Mouse (Mus musculus) limb, embryonic 10.5 days (tissue): ENCODE measurements around the gene Krit1. TPM values are rescaled to one million over a fixed set of nuclear protein-coding genes. Genes with fewer than 3 reads are reported as not detected.

Source experiments
- polyA plus RNA-seq: library from polyadenylated mRNA; unstranded; fragments of >200 nt; fragmentation: Nextera tagmentation; extraction: Ambion mirVana; gene quantifications from 2 replicates; pipeline ENCODE4 v1.2.1, GENCODE M21; 2016

The Krit1 gene
- polyA plus RNA-seq, 1 experiment from 2014 or later, result 50.5 TPM

Other genes with a start within 250 kb of the Krit1 start
- 4.1 and 4.6 TPM in 2 replicates for gene 1700109H08Rik, start 231.6 kb upstream of the Krit1 start, polyA plus RNA-seq
- gene Pex1, start 207.1 kb upstream of the Krit1 start, polyA plus RNA-seq, result 14.6 and 17.2 TPM in 2 replicates
- 13.4 and 15.2 TPM in 2 replicates for gene Rbm48, start 206.6 kb upstream of the Krit1 start, polyA plus RNA-seq
- not detected in 2 replicates for gene Tmbim7, start 152.0 kb upstream of the Krit1 start, polyA plus RNA-seq
- gene Gatad1, start 146.0 kb upstream of the Krit1 start, polyA plus RNA-seq, result 66.9 and 68.7 TPM in 2 replicates
- 8.0 and 9.8 TPM in 2 replicates for gene Ankib1, start 259 bp upstream of the Krit1 start, polyA plus RNA-seq
- 0.08 TPM in 1 of 2 replicates, not detected in the other for gene Lrrd1, start 42.0 kb downstream of the Krit1 start, polyA plus RNA-seq
- gene Mterf1a, start 90.7 kb downstream of the Krit1 start, polyA plus RNA-seq, result 6.9 and 9.4 TPM in 2 replicates
- gene Akap9, start 124.9 kb downstream of the Krit1 start, polyA plus RNA-seq, result 89.1 and 130 TPM in 2 replicates